Mouse (Mus musculus): Measurements from ENCODE around the gene Olfr1150-ps1. TPM values are rescaled to one million over a fixed set of nuclear protein-coding genes. Genes with fewer than 3 reads are reported as not detected.

Gene Olfr1150-ps1
- not detected in 2 replicates for polyA plus RNA-seq (2012; rRNA removed)

DNA sequence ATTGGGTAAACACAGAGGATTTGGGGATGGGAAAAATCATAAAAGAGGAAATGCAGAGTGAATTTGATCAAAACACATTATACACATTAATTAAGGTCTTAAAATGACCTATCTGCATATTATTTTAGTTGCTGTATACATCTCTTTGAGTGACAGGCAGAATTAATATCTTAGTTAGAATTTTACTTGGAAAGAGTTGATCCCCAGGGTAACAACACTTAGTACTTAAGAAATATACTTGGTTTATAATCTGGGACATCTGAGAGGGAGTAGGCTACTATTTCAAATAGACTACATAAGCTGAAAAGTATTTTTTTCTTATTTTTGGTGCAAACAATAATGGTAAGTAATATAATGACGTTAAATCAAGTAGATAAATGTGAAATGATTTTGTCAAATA lies at the start of gene Olfr1150-ps1:
Olfr1150-ps1 (plus strand) TSS at position 301 of the 400 bp plus-strand sequence.

DNA sequence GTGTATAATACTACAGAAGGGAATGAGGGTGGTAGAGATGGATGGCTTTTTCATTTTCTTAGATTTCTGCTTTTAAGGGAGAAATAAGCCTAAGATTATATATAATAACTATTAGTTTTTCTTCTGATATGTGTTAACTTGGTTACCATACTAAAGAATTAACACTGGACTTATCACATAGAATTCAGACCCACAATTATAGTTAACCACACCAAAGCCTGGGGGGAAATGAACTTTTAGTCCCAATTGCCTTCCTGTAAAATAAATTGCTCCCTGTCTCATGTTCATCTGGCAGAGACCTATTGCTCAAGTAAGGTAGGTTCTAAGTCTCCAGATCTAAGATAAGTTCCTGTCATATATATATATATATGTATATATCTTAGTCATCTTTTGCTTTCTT lies 43.5 kb upstream of the Olfr1150-ps1 start, which contains the start of gene Olfr1143:
Olfr1143 (plus strand) TSS at position 301 of the 400 bp plus-strand sequence.

GRCm38 (mm10) chr2:87809522-87809921 lies 34.3 kb upstream of the Olfr1150-ps1 start, which contains the start of gene Olfr1145:
Gene Olfr1145, plus strand, starts transcription at chr2:87809822.

DNA sequence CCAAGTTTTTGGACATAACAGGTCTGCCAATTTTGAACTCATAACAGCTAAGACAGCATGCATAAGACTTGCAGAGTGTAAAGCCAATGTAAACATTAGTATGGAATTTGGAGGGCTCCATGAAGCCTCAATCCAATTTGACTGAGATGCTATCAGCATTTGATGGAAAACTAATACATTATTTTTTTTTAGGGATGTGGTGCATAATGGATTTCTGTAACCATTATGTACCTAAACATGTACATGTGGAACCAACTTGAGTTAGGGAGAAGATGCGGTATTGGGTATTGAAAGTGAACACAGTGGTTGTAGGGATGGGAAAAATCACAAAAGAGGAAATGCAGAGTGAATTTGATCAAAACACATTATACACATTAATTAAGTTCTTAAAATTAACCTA lies 13.6 kb upstream of the Olfr1150-ps1 start, which contains the start of gene Olfr1148:
Olfr1148 (plus strand) TSS at position 301 of the 400 bp plus-strand sequence.

DNA sequence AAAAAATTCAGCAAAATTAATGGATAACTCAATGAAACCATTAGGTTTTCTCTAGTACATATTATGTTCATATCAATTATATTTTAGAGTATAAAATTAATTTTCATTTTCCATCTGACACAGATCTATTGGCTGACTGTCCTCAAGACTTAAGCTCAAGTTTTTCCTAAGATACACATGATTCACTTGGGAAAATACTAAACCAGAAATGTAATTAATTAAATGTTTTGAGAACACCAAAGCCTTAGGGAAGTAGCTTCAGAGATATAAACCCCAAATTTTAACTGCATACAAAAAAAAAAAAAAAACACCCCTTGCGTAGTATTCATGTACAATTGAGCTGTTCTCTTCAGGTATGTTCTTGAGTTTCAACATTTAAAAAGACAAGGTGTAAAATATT lies 11.8 kb downstream of the Olfr1150-ps1 start, which contains the start of gene Olfr1151:
Olfr1151 (plus strand) TSS at position 301 of the 400 bp plus-strand sequence.

GRCm38 (mm10) chr2:87866192-87866591 lies 22.4 kb downstream of the Olfr1150-ps1 start, which contains the start of gene Olfr1152:
Gene Olfr1152, plus strand, starts transcription at chr2:87866492.

DNA sequence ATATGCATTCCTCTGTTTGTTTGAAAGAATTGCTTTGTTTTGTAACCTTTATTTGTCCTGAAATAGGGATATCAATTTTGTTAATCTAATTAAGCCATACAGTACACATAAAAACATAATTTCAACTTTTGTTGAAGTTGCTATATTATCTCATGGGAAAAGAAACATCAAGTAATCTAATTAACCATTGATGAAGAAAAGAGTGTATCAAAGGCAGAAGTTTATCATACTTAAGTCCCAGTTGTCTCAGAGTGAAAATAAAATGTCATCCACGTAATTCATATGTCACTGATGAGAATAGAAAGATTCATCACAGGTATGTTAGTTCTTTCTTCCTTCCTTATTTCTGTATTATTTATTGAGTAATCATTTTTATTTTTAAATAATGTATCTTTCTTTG lies 50.9 kb downstream of the Olfr1150-ps1 start, which contains the start of gene Olfr1153:
Olfr1153 (plus strand) TSS at position 301 of the 400 bp plus-strand sequence.

Other genes starting within 250 kb of the Olfr1150-ps1 start
- not detected in 2 replicates for gene Olfr1130, start 237.8 kb upstream of the Olfr1150-ps1 start, polyA plus RNA-seq (2012; rRNA removed)
- not detected in 2 replicates for gene Olfr1131, start 216.9 kb upstream of the Olfr1150-ps1 start, polyA plus RNA-seq (2012; rRNA removed)
- gene Olfr1132, start 206.5 kb upstream of the Olfr1150-ps1 start, polyA plus RNA-seq (2012; rRNA removed) = not detected in 2 replicates
- not detected in 2 replicates for gene Olfr1133, start 196.6 kb upstream of the Olfr1150-ps1 start, polyA plus RNA-seq (2012; rRNA removed)
- not detected in 2 replicates for gene Olfr1134, start 185.5 kb upstream of the Olfr1150-ps1 start, polyA plus RNA-seq (2012; rRNA removed)
- not detected in 2 replicates for gene Olfr1135, start 170.3 kb upstream of the Olfr1150-ps1 start, polyA plus RNA-seq (2012; rRNA removed)
- not detected in 2 replicates for gene Olfr1136, start 150.0 kb upstream of the Olfr1150-ps1 start, polyA plus RNA-seq (2012; rRNA removed)
- gene Olfr1137, start 130.8 kb upstream of the Olfr1150-ps1 start, polyA plus RNA-seq (2012; rRNA removed) = not detected in 2 replicates
- gene Olfr1138, start 104.0 kb upstream of the Olfr1150-ps1 start, polyA plus RNA-seq (2012; rRNA removed) = not detected in 2 replicates
- not detected in 2 replicates for gene Olfr1140, start 100.2 kb upstream of the Olfr1150-ps1 start, polyA plus RNA-seq (2012; rRNA removed)
- not detected in 2 replicates for gene Olfr1141, start 90.0 kb upstream of the Olfr1150-ps1 start, polyA plus RNA-seq (2012; rRNA removed)
- not detected in 2 replicates for gene Olfr152, start 64.5 kb upstream of the Olfr1150-ps1 start, polyA plus RNA-seq (2012; rRNA removed)
- not detected in 2 replicates for gene Olfr1143, start 43.4 kb upstream of the Olfr1150-ps1 start, polyA plus RNA-seq (2012; rRNA removed)
- not detected in 2 replicates for gene Olfr1145, start 34.2 kb upstream of the Olfr1150-ps1 start, polyA plus RNA-seq (2012; rRNA removed)
- gene Olfr1148, start 13.5 kb upstream of the Olfr1150-ps1 start, polyA plus RNA-seq (2012; rRNA removed) = not detected in 2 replicates
- gene Olfr1151, start 11.9 kb downstream of the Olfr1150-ps1 start, polyA plus RNA-seq (2012; rRNA removed) = not detected in 2 replicates
- gene Olfr1152, start 22.5 kb downstream of the Olfr1150-ps1 start, polyA plus RNA-seq (2012; rRNA removed) = not detected in 2 replicates
- not detected in 2 replicates for gene Olfr1153, start 51.0 kb downstream of the Olfr1150-ps1 start, polyA plus RNA-seq (2012; rRNA removed)
- gene Olfr1154, start 61.2 kb downstream of the Olfr1150-ps1 start, polyA plus RNA-seq (2012; rRNA removed) = not detected in 2 replicates
- gene Olfr1155, start 101.1 kb downstream of the Olfr1150-ps1 start, polyA plus RNA-seq (2012; rRNA removed) = not detected in 2 replicates
- gene Olfr1156, start 109.1 kb downstream of the Olfr1150-ps1 start, polyA plus RNA-seq (2012; rRNA removed) = not detected in 2 replicates
- gene Olfr1157, start 124.3 kb downstream of the Olfr1150-ps1 start, polyA plus RNA-seq (2012; rRNA removed) = not detected in 2 replicates
- not detected in 2 replicates for gene Olfr74, start 130.7 kb downstream of the Olfr1150-ps1 start, polyA plus RNA-seq (2012; rRNA removed)
- gene Olfr1158, start 146.1 kb downstream of the Olfr1150-ps1 start, polyA plus RNA-seq (2012; rRNA removed) = not detected in 2 replicates
- not detected in 2 replicates for gene Olfr1160, start 164.3 kb downstream of the Olfr1150-ps1 start, polyA plus RNA-seq (2012; rRNA removed)
- gene Olfr1161, start 178.8 kb downstream of the Olfr1150-ps1 start, polyA plus RNA-seq (2012; rRNA removed) = not detected in 2 replicates
- gene Olfr73, start 193.7 kb downstream of the Olfr1150-ps1 start, polyA plus RNA-seq (2012; rRNA removed) = not detected in 2 replicates
- gene Olfr1162, start 207.1 kb downstream of the Olfr1150-ps1 start, polyA plus RNA-seq (2012; rRNA removed) = not detected in 2 replicates
- gene Olfr1163, start 227.8 kb downstream of the Olfr1150-ps1 start, polyA plus RNA-seq (2012; rRNA removed) = not detected in 2 replicates
- gene Olfr1164, start 250.0 kb downstream of the Olfr1150-ps1 start, polyA plus RNA-seq (2012; rRNA removed) = not detected in 2 replicates

Data from colon, adult 2 months (tissue).